Mouse (Mus musculus): Measurements from ENCODE around the gene Mmab. TPM values are rescaled to one million over a fixed set of nuclear protein-coding genes. Genes with fewer than 3 reads are reported as not detected.

Mmab gene
- polyA plus RNA-seq, 1 experiment from 2014 or later = 31.8 TPM

DNA sequence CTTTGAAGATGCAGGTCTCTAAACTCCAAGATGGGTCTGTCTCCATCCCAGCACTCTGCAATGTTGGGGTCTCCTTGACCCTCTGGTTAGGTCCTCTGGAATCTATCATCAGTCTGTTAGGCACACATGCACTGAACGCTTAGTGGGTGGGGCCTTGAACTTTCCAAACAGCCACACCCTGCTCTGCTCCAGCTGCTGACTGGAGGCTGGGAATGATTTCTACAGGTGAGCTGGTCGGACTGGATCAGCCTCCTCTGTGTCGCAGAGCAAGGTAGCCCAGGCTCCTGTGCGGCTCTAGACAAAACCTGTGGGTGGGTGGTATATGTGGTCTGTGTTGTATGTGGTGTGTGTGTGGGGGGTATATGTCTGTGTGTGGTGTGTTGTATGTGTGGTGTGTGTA is 5.2 kb upstream of the Mmab start:
- ATAC-seq (ENCODE audit: low read depth) = no peak
- H3K4me2 ChIP-seq (ENCODE audit: low read depth, low read length) = no peak overlapping the region
- peaks cover 7% of the 10 kb centered on the region; the same call in 1 of the 2 replicates for H3K4me1 ChIP-seq (ENCODE audit: control insufficient read depth, insufficient read depth, low read length)
- H3K9ac ChIP-seq (replicated peaks; ENCODE audit: low read depth, low read length) = no peak overlapping the region
- peaks cover 8% of the 10 kb centered on the region; the same call in 1 of the 2 replicates for H3K36me3 ChIP-seq (ENCODE audit: control insufficient read depth, insufficient read depth, low read length)
- H3K27ac ChIP-seq (ENCODE audit: low read depth, low read length) = no peak overlapping the region
- H3K27me3 ChIP-seq (ENCODE audit: control insufficient read depth, insufficient read depth, low read length) = no peaks in the 10 kb centered on the region
- WGBS = 97% methylated on average over 4 of the region's 4 CpGs
- no peaks in the 10 kb centered on the region for H3K9me3 ChIP-seq (ENCODE audit: control insufficient read depth, low read length)
- H3K4me3 ChIP-seq (ENCODE audit: low read depth, low read length) = no peak overlapping the region

DNA sequence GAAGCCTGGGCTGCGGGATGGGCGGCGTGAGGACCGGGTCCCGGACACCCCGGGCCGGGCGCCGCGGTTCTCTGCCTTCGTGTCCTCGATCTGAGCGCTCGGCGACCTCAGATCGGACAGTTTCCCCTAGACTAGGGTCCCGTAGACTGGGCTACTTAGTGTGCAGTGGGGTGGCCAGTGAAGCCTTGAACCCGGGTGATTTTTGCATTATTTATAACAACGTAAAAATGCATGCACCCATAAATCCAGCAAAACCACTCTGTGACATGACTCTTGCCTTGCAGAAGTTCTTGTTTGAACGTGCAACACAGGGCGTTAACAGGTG is 470 bp upstream of the Mmab start:
- under 1% methylated on average over 21 of the region's 21 CpGs for WGBS
- no peaks in the 10 kb centered on the region for H3K27me3 ChIP-seq (ENCODE audit: control insufficient read depth, insufficient read depth, low read length)
- peak overlapping the region; percentile 72 for H3K9ac ChIP-seq (replicated peaks; ENCODE audit: low read depth, low read length)
- H3K36me3 ChIP-seq (ENCODE audit: control insufficient read depth, insufficient read depth, low read length) = 0 out of 2 replicates have a peak, but pooled peaks cover 4% of the 10 kb centered on the region
- H3K27ac ChIP-seq (ENCODE audit: low read depth, low read length) = peak overlapping the region; percentile 55; the same call in 1 of the 2 replicates
- H3K9me3 ChIP-seq (ENCODE audit: control insufficient read depth, low read length) = no peaks in the 10 kb centered on the region
- ATAC-seq (ENCODE audit: low read depth) = no peak; the same call in 1 of the 2 replicates
- H3K4me2 ChIP-seq (ENCODE audit: low read depth, low read length) = peak overlapping the region; percentile 78
- peak overlapping the region; percentile 75 for H3K4me3 ChIP-seq (ENCODE audit: low read depth, low read length)
- H3K4me1 ChIP-seq (ENCODE audit: control insufficient read depth, insufficient read depth, low read length) = peaks cover 7% of the 10 kb centered on the region; the same call in 1 of the 2 replicates

DNA sequence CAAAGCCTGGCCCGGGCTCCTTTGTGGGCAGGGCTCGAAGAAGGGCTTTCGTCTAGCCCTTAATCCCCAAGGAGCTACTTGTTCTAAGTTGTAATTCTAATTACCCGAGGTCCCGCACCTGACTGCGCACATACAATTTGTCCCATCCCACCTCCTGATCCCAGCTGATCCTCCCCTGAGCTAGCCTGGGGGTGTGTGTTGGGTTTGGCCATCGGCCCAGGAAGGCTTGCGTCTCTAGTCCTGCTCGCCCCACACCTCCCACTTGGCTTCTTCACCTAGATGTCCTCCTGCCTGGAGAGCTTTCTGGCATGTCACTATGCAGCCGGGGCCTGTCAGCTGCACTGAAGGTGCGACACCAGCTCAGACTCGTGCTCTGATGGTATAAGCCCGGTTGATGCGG is 8.3 kb downstream of the Mmab start:
- no peaks in the 10 kb centered on the region for H3K27me3 ChIP-seq (ENCODE audit: control insufficient read depth, insufficient read depth, low read length)
- WGBS = 89% methylated on average over 14 of the region's 14 CpGs
- ATAC-seq (ENCODE audit: low read depth) = no peak
- no peak overlapping the region for H3K4me2 ChIP-seq (ENCODE audit: low read depth, low read length)
- H3K27ac ChIP-seq (ENCODE audit: low read depth, low read length) = no peak overlapping the region
- no peaks in the 10 kb centered on the region for H3K9me3 ChIP-seq (ENCODE audit: control insufficient read depth, low read length)
- H3K4me3 ChIP-seq (ENCODE audit: low read depth, low read length) = no peak overlapping the region
- H3K9ac ChIP-seq (replicated peaks; ENCODE audit: low read depth, low read length) = no peak overlapping the region
- peaks cover 3% of the 10 kb centered on the region; the same call in 1 of the 2 replicates for H3K36me3 ChIP-seq (ENCODE audit: control insufficient read depth, insufficient read depth, low read length)
- H3K4me1 ChIP-seq (ENCODE audit: control insufficient read depth, insufficient read depth, low read length) = 0 out of 2 replicates have a peak, but pooled peaks cover 4% of the 10 kb centered on the region

DNA sequence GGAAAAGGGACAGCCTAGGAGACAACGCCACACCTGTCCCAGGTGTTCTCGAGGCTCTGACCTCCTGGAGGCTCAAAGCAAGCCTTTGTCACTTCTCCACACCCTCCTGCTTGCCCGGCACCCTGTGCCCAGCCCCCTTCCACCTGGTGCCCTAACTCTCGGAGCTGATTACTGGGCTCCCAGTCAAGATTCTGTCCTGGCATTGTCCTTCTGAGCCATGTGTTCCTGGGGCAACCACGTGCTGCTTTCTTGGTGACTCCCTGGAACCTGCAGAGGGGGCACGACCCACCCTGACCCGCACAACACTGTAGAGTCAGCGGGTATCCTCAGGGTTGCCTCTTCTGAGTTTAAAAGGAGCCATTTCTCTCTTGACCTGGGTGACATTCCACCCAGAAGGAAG is 9.5 kb downstream of the Mmab start:
- no peak for ATAC-seq (ENCODE audit: low read depth)
- Histone ChIP-seq H3K9me3 (ENCODE audit: control insufficient read depth, low read length) (no peaks in the 10 kb centered on the region), H3K4me3 (ENCODE audit: low read depth, low read length) (no peak overlapping the region), H3K36me3 (ENCODE audit: control insufficient read depth, insufficient read depth, low read length) (peaks cover 3% of the 10 kb centered on the region; the same call in 1 of the 2 replicates), H3K4me2 (ENCODE audit: low read depth, low read length) (no peak overlapping the region), H3K4me1 (ENCODE audit: control insufficient read depth, insufficient read depth, low read length) (0 out of 2 replicates have a peak, but pooled peaks cover 5% of the 10 kb centered on the region), H3K27me3 (ENCODE audit: control insufficient read depth, insufficient read depth, low read length) (no peaks in the 10 kb centered on the region), H3K27ac (ENCODE audit: low read depth, low read length) (no peak overlapping the region), H3K9ac (replicated peaks; ENCODE audit: low read depth, low read length) (no peak overlapping the region)
- 92% methylated on average over 8 of the region's 8 CpGs for WGBS

DNA sequence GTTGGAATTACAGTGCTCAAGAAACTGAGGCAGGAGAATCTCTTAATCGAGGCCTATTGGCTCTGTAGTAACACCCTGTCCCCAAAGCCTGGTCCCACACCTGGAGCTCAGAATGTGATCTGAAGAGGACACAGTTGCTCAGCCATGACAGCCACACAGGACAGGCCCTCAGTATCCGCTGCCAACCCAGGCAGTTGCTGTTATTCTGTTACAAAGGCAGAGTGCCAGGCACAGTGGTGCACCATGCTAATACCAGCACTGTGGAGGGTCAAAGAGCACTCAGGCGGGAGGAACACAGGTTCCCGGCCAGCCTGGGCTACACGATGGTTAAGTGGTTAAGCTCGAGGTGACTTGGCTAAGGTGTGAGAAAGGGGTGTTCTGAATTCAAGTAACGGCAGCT is 14.1 kb downstream of the Mmab start:
- 88% methylated on average over 7 of the region's 7 CpGs for WGBS
- Histone ChIP-seq H3K36me3 (ENCODE audit: control insufficient read depth, insufficient read depth, low read length) (no peaks in the 10 kb centered on the region), H3K27me3 (ENCODE audit: control insufficient read depth, insufficient read depth, low read length) (no peaks in the 10 kb centered on the region), H3K4me2 (ENCODE audit: low read depth, low read length) (no peak overlapping the region), H3K9ac (replicated peaks; ENCODE audit: low read depth, low read length) (no peak overlapping the region), H3K4me1 (ENCODE audit: control insufficient read depth, insufficient read depth, low read length) (0 out of 2 replicates have a peak, but pooled peaks cover 10% of the 10 kb centered on the region), H3K4me3 (ENCODE audit: low read depth, low read length) (no peak overlapping the region), H3K27ac (ENCODE audit: low read depth, low read length) (no peak overlapping the region), H3K9me3 (ENCODE audit: control insufficient read depth, low read length) (no peaks in the 10 kb centered on the region)
- no peak for ATAC-seq (ENCODE audit: low read depth)

DNA sequence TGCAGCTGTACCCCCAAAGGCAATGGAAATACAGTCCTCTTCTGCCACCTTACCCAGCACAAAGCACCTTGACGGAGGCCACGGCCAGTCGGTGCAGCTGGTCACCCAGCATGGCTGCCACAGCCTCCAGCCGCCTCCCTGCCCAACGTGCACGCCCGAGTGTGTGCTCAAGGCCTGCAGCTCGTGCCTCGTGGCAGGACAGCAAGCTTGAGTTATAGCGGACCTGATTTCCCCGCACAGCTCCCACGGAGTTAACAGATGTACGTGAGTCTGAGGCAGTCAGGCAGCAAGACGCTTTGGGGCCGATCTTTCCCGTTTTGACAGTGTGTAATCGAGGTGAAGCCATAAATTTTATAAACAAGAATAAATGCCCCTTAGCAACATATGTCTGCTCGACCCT is 15.2 kb downstream of the Mmab start:
- H3K4me3 ChIP-seq (ENCODE audit: low read depth, low read length) = no peak overlapping the region
- H3K27me3 ChIP-seq (ENCODE audit: control insufficient read depth, insufficient read depth, low read length) = no peaks in the 10 kb centered on the region
- 27% methylated on average over 18 of the region's 18 CpGs for WGBS
- no peaks in the 10 kb centered on the region for H3K36me3 ChIP-seq (ENCODE audit: control insufficient read depth, insufficient read depth, low read length)
- H3K4me2 ChIP-seq (ENCODE audit: low read depth, low read length) = no peak overlapping the region
- H3K4me1 ChIP-seq (ENCODE audit: control insufficient read depth, insufficient read depth, low read length) = 0 out of 2 replicates have a peak, but pooled peaks cover 10% of the 10 kb centered on the region
- peak; percentile 41; the same call in 1 of the 2 replicates for ATAC-seq (ENCODE audit: low read depth)
- no peak overlapping the region for H3K9ac ChIP-seq (replicated peaks; ENCODE audit: low read depth, low read length)
- no peak overlapping the region; the same call in 1 of the 2 replicates for H3K27ac ChIP-seq (ENCODE audit: low read depth, low read length)
- no peaks in the 10 kb centered on the region for H3K9me3 ChIP-seq (ENCODE audit: control insufficient read depth, low read length)

DNA sequence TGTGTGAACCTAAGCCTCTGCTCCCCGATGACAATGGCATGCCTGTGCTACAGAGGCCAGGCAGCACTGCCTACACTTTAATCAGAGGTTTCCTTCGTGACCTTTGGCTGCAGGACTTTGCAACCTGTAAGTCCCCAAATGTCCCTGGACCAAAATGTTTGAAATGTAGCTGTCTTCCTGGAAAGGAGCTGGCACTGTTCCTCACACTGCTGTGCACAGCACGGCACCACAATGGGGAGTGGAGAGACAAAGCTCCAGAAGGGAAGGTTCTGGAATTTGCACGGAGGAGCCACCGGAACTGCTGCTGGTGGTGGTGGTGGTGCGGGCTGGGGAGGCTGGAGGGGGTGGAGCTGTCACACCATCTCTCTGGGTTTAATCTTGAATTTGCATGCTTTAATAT is 17.1 kb downstream of the Mmab start:
- no peak overlapping the region for H3K4me3 ChIP-seq (ENCODE audit: low read depth, low read length)
- WGBS = 59% methylated on average over 6 of the region's 6 CpGs
- no peaks in the 10 kb centered on the region for H3K36me3 ChIP-seq (ENCODE audit: control insufficient read depth, insufficient read depth, low read length)
- no peaks in the 10 kb centered on the region for H3K9me3 ChIP-seq (ENCODE audit: control insufficient read depth, low read length)
- H3K9ac ChIP-seq (replicated peaks; ENCODE audit: low read depth, low read length) = no peak overlapping the region
- H3K4me1 ChIP-seq (ENCODE audit: control insufficient read depth, insufficient read depth, low read length) = 0 out of 2 replicates have a peak, but pooled peaks cover 10% of the 10 kb centered on the region
- no peak overlapping the region; the same call in 1 of the 2 replicates for H3K27ac ChIP-seq (ENCODE audit: low read depth, low read length)
- no peaks in the 10 kb centered on the region for H3K27me3 ChIP-seq (ENCODE audit: control insufficient read depth, insufficient read depth, low read length)
- ATAC-seq (ENCODE audit: low read depth) = no peak
- H3K4me2 ChIP-seq (ENCODE audit: low read depth, low read length) = no peak overlapping the region

DNA sequence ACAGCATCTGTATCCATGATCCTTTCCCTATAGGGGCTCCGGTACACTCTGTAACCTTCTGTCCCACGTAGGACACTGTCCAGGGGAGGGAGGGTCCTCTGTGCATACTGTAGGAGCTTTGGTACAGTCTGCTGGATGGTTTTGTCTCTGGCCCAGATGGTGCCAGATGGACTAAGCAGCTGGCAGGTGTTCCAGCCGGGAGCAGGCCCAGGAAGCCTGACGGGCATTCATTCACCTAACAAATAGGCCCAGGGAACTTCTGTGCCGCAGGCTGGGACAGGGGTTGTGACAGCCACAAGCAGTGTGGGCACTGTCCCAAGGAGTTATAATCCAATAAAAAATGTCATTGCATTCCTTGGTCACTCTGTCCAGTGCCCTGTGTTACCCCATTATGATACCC is 19.9 kb downstream of the Mmab start:
- Histone ChIP-seq H3K4me1 (ENCODE audit: control insufficient read depth, insufficient read depth, low read length) (0 out of 2 replicates have a peak, but pooled peaks cover 3% of the 10 kb centered on the region), H3K9me3 (ENCODE audit: control insufficient read depth, low read length) (no peaks in the 10 kb centered on the region), H3K36me3 (ENCODE audit: control insufficient read depth, insufficient read depth, low read length) (peaks cover 19% of the 10 kb centered on the region), H3K27ac (ENCODE audit: low read depth, low read length) (no peak overlapping the region), H3K4me2 (ENCODE audit: low read depth, low read length) (no peak overlapping the region), H3K4me3 (ENCODE audit: low read depth, low read length) (no peak overlapping the region), H3K27me3 (ENCODE audit: control insufficient read depth, insufficient read depth, low read length) (no peaks in the 10 kb centered on the region), H3K9ac (replicated peaks; ENCODE audit: low read depth, low read length) (no peak overlapping the region)
- ATAC-seq (ENCODE audit: low read depth) = no peak
- WGBS = 58% methylated on average over 5 of the region's 5 CpGs

DNA sequence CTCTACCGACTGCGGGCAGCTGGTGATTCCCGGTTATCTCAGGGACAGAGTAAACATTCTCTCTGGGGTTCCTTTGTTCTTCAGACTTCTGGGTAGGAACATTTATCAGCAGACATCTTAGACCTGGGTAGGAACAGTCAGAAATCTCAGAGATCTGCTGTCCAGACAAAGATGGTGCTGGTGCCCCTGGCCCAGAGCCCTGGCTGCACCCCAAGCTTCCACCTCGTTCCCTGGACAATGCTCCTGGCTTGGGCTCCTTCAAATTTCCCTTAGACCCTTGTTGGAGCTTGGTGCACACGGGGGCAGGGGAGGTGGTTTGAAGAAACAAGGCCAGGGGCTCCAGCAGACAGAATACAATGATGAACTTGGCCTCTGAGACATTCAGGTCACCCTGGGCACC is 21.3 kb downstream of the Mmab start:
- 37% methylated on average over 5 of the region's 5 CpGs for WGBS
- H3K27ac ChIP-seq (ENCODE audit: low read depth, low read length) = no peak overlapping the region
- no peak for ATAC-seq (ENCODE audit: low read depth)
- no peak overlapping the region for H3K4me3 ChIP-seq (ENCODE audit: low read depth, low read length)
- no peaks in the 10 kb centered on the region for H3K9me3 ChIP-seq (ENCODE audit: control insufficient read depth, low read length)
- no peak overlapping the region for H3K9ac ChIP-seq (replicated peaks; ENCODE audit: low read depth, low read length)
- no peaks in the 10 kb centered on the region for H3K4me1 ChIP-seq (ENCODE audit: control insufficient read depth, insufficient read depth, low read length)
- no peaks in the 10 kb centered on the region for H3K27me3 ChIP-seq (ENCODE audit: control insufficient read depth, insufficient read depth, low read length)
- H3K36me3 ChIP-seq (ENCODE audit: control insufficient read depth, insufficient read depth, low read length) = peaks cover 30% of the 10 kb centered on the region
- no peak overlapping the region for H3K4me2 ChIP-seq (ENCODE audit: low read depth, low read length)
